Mouse (Mus musculus): ENCODE results near the gene Iqce. TPM values are rescaled to one million over a fixed set of nuclear protein-coding genes. Genes with fewer than 3 reads are reported as not detected.

The Iqce gene
- polyA plus RNA-seq, 1 experiment from 2014 or later: 17.9 TPM

DNA sequence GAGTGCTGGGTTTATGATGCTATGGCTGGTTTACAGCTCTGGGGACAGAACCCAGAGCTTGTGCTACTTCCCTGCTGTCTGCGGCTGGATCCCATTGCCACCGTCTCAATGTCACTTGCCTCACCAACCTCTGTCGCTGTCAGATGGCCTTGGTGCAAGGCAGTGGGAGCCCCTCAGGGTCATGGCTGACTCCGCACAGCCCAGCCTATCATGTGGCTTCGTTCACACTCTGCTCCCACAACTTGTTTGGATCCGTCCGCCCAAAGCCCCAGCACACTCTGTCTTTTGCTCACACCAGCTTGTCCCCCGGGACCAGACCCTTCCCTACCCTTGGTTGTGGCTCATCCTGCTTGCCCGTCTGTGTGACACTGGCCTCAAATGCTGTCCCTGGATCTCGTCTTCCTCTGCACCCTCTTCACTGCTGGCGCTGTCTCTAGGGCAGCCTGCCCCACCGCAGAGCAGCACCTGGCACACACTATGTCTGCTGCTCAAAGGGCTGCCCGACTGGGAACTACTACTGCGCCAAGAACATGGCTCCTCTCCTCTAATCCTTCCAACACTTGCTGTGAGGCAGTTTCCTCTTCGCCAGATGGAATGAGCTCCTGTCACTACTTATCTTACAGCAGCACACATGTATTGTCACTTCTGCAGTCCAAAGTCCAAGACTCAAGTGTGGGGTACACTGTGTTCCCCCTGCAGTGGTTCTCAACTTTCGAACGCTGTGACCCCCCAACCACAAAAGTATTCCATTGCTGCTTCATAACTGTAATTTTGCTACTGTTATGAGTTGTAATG is 25.0 kb upstream of the Iqce start:
- no peak for DNase-seq (ENCODE audit: low spot score)
- H3K4me1 ChIP-seq: peaks cover 12% of the 10 kb centered on the region; the same call in 1 of the 2 replicates
- no peak overlapping the region for H3K27ac ChIP-seq
- no peaks in the 10 kb centered on the region for H3K9me3 ChIP-seq
- 70% methylated on average over 17 of the region's 17 CpGs for WGBS
- H3K27me3 ChIP-seq (ENCODE audit: insufficient read depth, poor library complexity, severe bottlenecking): peaks cover 19% of the 10 kb centered on the region; the same call in 1 of the 2 replicates
- no peak overlapping the region for H3K4me3 ChIP-seq
- H3K36me3 ChIP-seq: no peaks in the 10 kb centered on the region

DNA sequence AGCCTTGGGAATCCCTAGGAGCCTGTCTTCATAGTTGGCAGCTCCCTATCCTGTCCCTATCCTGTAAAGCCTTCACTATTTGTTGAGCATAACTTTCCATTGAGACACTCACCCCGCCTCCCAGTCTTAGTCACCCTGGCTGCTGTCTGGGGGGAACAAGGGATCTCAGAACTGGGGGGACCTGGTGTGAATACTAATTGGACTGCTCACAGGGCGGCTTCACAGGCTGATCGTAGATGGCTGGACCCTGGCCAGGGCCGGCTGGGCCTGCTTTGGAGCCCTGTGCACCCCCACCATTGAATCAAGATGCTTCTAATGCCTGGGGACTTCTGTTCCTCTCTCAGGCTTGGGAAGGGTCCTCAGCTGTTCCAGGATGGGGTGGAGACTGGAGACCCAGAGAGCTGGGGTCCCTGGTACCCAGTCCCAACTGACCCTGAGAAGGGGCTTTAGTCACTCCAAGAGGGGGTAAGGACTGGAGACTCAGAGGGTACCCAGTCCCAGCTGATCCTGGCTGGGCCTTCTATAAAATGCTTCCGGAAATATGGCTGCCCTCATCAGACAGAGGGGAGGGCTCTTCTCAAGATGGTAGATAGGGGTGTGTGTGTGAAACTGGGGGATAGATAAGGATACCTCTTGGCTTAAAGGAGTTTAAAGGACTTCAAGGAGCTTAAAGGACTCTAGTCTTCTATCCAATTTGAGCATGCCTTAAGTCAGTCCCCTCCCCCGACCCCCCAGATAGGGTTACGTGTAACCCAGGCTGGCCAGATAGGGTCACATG is 24.1 kb upstream of the Iqce start:
- WGBS: 79% methylated on average over 7 of the region's 7 CpGs
- no peaks in the 10 kb centered on the region for H3K36me3 ChIP-seq
- no peak for DNase-seq (ENCODE audit: low spot score)
- H3K4me3 ChIP-seq: no peak overlapping the region
- H3K27ac ChIP-seq: no peak overlapping the region
- peaks cover 12% of the 10 kb centered on the region; the same call in 1 of the 2 replicates for H3K4me1 ChIP-seq
- no peaks in the 10 kb centered on the region for H3K9me3 ChIP-seq
- peaks cover 19% of the 10 kb centered on the region; the same call in 1 of the 2 replicates for H3K27me3 ChIP-seq (ENCODE audit: insufficient read depth, poor library complexity, severe bottlenecking)

DNA sequence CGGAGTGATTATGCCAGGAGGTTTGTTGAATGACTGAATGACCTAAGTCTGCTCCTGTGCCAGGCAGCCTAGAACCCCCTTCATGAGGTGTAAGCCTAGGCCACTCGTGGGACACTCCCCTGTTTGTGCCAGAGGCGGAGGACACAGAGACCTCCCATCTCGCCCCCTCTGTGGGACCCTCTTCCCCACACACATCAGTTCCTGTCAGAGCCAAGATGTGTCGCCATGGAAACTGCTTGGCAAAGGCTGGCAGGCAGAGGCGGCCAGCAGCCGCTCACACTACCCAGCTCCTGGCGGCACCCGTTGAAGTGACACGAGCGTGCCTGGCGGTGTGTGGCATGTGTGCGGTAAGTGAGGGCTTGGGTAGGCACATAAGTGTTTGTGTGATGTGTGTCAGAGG is 21.6 kb upstream of the Iqce start, which contains the start of gene Amz1:
TSS of gene Amz1 (plus strand) at position 306 of the 400 bp plus-strand sequence.
- no peak for DNase-seq (ENCODE audit: low spot score)
- H3K9me3 ChIP-seq: no peaks in the 10 kb centered on the region
- H3K36me3 ChIP-seq: peaks cover 12% of the 10 kb centered on the region
- peaks cover 19% of the 10 kb centered on the region; the same call in 1 of the 2 replicates for H3K27me3 ChIP-seq (ENCODE audit: insufficient read depth, poor library complexity, severe bottlenecking)
- peaks cover 12% of the 10 kb centered on the region; the same call in 1 of the 2 replicates for H3K4me1 ChIP-seq
- 81% methylated on average over 13 of the region's 13 CpGs for WGBS
- H3K27ac ChIP-seq: no peak within 1 kb of the TSS
- H3K4me3 ChIP-seq: no peak within 1 kb of the TSS

DNA sequence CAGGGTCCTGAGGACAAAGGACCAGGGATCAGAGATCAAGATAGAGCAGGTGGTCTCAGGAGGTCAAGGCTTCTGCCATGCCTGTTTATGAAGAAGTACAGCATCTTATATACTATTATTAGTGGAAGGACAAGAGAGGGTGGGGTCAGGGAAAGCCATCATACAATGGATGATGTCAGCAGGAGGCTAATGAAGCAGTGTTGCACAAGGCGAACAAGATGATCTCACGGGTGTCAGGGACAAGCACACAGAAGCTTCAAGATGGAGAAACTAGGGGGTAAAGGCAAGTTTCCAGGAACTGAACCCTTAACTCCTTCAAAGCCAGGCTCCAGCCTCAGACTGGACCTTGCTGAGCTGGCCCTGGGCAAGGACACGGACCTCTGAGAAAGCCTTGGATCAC is 19.9 kb upstream of the Iqce start:
- Histone ChIP-seq H3K4me3 (no peak overlapping the region), H3K27ac (no peak overlapping the region), H3K36me3 (peaks cover 29% of the 10 kb centered on the region), H3K27me3 (ENCODE audit: insufficient read depth, poor library complexity, severe bottlenecking) (peaks cover 19% of the 10 kb centered on the region; the same call in 1 of the 2 replicates), H3K9me3 (no peaks in the 10 kb centered on the region), H3K4me1 (peaks cover 10% of the 10 kb centered on the region; the same call in 1 of the 2 replicates)
- no peak for DNase-seq (ENCODE audit: low spot score)
- WGBS: 71% methylated on average over 3 of the region's 3 CpGs

DNA sequence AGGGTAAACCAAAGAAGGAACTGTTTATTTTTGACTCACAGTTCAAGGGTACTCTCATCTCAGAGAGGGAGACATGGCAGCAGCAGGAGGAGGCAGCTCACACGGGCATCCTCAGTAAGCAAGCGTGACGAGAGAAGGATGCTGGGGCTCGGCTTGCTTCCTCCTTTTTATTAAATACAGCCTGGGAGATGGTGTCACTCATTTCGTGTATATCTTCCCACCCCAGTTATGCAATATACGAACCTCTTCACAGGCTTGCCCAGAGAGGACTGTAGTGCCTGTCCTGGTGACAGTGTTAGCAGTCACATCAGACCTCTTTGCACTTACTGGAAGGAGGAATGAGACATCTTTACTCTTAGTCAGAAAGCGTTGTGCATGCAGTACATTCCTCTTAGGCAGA is 18.6 kb upstream of the Iqce start:
- no peak overlapping the region for H3K27ac ChIP-seq
- H3K4me1 ChIP-seq: 0 out of 2 replicates have a peak, but pooled peaks cover 6% of the 10 kb centered on the region
- peaks cover 43% of the 10 kb centered on the region for H3K36me3 ChIP-seq
- 77% methylated on average over 7 of the region's 7 CpGs for WGBS
- no peak for DNase-seq (ENCODE audit: low spot score)
- peaks cover 19% of the 10 kb centered on the region; the same call in 1 of the 2 replicates for H3K27me3 ChIP-seq (ENCODE audit: insufficient read depth, poor library complexity, severe bottlenecking)
- no peaks in the 10 kb centered on the region for H3K9me3 ChIP-seq
- H3K4me3 ChIP-seq: no peak overlapping the region

- H3K4me1 ChIP-seq: peaks cover 2% of the 10 kb centered on the region
- H3K36me3 ChIP-seq: peaks cover 85% of the 10 kb centered on the region
- H3K27ac ChIP-seq: no peak overlapping the region
- H3K27me3 ChIP-seq (ENCODE audit: insufficient read depth, poor library complexity, severe bottlenecking): no peaks in the 10 kb centered on the region
- DNase-seq (ENCODE audit: low spot score): no peak
- H3K4me3 ChIP-seq: no peak overlapping the region
- no peaks in the 10 kb centered on the region for H3K9me3 ChIP-seq
- WGBS: 80% methylated on average over 5 of the region's 5 CpGs
Measured at GRCm38 (mm10) chr5:140711040-140711439, 8.9 kb upstream of the Iqce start.

DNA sequence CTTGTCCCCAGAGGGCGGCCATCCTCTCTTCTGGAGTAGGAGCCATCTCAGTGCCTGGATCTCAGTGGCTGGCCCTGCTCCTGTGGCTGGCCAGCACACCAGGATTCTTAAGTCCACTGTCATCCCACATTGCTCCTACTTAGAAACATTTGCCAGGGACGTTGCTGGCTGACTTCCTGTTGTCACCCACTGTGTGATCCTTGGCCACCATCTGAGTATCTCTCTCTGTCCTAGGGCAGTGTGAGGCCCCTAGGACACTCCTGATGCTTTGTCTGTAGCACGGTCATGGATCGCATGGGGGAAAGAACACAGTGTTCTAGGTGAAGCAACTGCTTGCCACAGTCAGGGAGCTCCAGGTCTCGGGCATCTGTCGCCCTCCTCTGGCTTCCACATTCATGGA is 8.1 kb upstream of the Iqce start:
- H3K27ac ChIP-seq: no peak overlapping the region
- peaks cover 77% of the 10 kb centered on the region for H3K36me3 ChIP-seq
- H3K27me3 ChIP-seq (ENCODE audit: insufficient read depth, poor library complexity, severe bottlenecking): no peaks in the 10 kb centered on the region
- H3K4me1 ChIP-seq: peaks cover 9% of the 10 kb centered on the region
- DNase-seq (ENCODE audit: low spot score): no peak
- WGBS: 91% methylated on average over 6 of the region's 6 CpGs
- no peak overlapping the region for H3K4me3 ChIP-seq
- H3K9me3 ChIP-seq: no peaks in the 10 kb centered on the region

DNA sequence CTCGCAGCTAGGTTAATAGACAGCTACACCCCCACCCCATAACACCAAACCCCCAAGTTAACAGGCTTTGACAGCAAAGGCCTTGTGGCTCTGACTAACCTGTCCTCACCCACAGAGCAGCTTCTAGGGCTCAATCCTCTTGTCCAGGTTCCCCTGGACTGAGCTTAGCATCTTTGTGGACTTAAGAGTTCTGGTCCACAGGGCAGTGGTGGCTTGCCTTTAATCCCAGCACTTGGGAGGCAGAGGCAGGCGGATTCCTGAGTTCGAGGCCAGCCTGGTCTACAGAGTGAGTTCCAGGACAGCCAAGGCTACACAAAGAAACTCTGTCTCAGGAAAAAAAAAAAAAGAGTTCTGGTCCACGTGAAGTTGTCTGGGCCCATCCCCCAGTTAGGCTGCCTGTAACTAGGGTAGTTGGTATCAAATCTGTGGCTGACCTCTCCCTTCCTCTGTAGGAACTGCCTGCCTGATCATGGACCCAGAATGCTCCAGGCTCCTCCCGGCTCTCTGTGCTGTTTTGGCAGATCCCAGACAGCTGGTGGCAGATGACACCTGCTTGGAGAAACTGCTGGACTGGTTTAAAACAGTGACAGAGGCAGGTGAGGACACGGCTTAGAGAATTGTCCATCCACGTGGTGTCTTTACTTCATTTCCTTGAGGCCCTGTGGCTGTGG is 3.5 kb upstream of the Iqce start:
- H3K9me3 ChIP-seq: no peaks in the 10 kb centered on the region
- peak overlapping the region; percentile 74 for H3K4me3 ChIP-seq
- peak overlapping the region; percentile 95 for H3K27ac ChIP-seq
- peaks cover 34% of the 10 kb centered on the region for H3K4me1 ChIP-seq
- DNase-seq (ENCODE audit: low spot score): no peak
- H3K27me3 ChIP-seq (ENCODE audit: insufficient read depth, poor library complexity, severe bottlenecking): no peaks in the 10 kb centered on the region
- H3K36me3 ChIP-seq: peaks cover 31% of the 10 kb centered on the region
- 58% methylated on average over 7 of the region's 7 CpGs for WGBS

- Histone ChIP-seq H3K4me3 (peak within 1 kb of the TSS; percentile 74), H3K27ac (peak within 1 kb of the TSS; percentile 95), H3K27me3 (ENCODE audit: insufficient read depth, poor library complexity, severe bottlenecking) (no peaks in the 10 kb centered on the region), H3K36me3 (peaks cover 21% of the 10 kb centered on the region), H3K4me1 (peaks cover 43% of the 10 kb centered on the region), H3K9me3 (no peaks in the 10 kb centered on the region)
- peak; percentile 100 for DNase-seq (ENCODE audit: low spot score)
- WGBS: under 1% methylated on average over 69 of the region's 69 CpGs
Measured at GRCm38 (mm10) chr5:140704378-140705251, 2.4 kb upstream of the Iqce start, which contains the start of gene Brat1. Gene Brat1, plus strand, starts transcription at chr5:140705011.

DNA sequence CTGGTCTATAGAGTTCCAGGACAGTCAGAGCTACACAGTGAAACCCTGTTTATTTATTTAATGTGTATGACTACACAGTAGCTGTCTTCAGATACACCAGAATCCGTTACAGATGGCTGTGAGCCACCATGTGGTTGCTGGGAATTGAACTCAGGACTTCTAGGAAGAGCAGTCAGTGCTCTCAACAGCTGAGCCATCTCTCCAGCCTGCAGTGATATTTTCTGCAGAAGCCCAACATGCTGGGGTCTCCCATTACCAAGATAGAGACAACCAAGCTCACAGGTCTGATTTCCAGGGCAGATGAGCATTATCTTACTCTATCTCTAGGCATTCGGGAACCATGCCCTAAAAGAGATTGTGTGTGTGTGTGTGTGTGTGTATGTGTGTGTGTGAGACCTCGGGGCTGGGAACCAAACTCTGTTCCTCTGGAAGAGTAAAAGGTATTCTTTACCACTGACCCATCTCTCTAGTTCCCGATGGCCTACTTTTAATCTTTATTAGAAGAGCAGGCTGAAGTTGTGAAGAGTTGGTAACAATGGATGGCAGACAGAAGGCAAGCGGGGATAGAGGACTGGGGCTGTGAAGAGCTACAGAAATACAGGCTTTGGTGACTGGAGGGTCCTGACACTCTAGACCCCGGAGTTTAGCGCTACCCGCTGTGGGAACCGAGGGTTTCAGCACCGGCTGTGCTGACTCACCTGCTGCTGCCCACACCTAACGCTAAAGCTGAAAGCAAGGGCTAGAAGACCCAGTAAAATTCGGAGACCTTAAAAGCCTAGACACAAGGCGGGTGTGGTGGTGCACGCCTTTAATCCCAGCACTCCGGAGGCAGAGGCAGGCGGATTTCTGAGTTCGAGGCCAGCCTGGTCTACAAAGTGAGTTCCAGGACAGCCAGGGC is 1.6 kb upstream of the Iqce start:
- Histone ChIP-seq H3K9me3 (no peaks in the 10 kb centered on the region), H3K36me3 (peaks cover 22% of the 10 kb centered on the region), H3K27ac (peak overlapping the region; percentile 95), H3K4me1 (peaks cover 44% of the 10 kb centered on the region), H3K4me3 (peak overlapping the region; percentile 74), H3K27me3 (ENCODE audit: insufficient read depth, poor library complexity, severe bottlenecking) (no peaks in the 10 kb centered on the region)
- no peak for DNase-seq (ENCODE audit: low spot score)
- 28% methylated on average over 17 of the region's 17 CpGs for WGBS

- Histone ChIP-seq H3K27ac (peak overlapping the region; percentile 91), H3K27me3 (ENCODE audit: insufficient read depth, poor library complexity, severe bottlenecking) (no peaks in the 10 kb centered on the region), H3K4me1 (peaks cover 44% of the 10 kb centered on the region), H3K9me3 (no peaks in the 10 kb centered on the region), H3K4me3 (peak overlapping the region; percentile 82), H3K36me3 (peaks cover 21% of the 10 kb centered on the region)
- DNase-seq (ENCODE audit: low spot score): no peak
- WGBS: 49% methylated on average over 19 of the region's 19 CpGs
Measured at GRCm38 (mm10) chr5:140702618-140703175, 519 bp upstream of the Iqce start.
